8 mouse cellular contexts compared by ENCODE assay signal in the genomic region with DNA sequence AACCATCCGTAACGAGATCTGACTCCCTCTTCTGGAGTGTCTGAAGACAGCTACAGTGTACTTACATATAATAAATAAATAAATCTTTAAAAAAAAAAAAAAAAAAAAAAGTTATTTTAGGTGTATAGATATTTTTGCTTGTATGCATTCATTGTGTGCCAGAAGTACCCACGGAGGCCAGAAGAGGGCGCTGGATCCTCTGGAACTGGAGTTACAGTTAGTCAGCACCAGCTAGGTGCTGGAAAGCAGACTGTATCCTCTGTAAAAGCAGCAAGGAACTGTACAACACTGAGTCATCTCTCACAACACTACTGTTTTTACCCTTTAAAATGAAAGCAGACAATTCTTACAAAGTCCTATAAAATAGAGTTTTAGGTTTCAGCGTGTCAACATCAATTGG. TPM values are rescaled to one million over a fixed set of nuclear protein-coding genes. Genes with fewer than 3 reads are reported as not detected.
A peak's percentile ranks its signal among the peaks of the same experiment; 100 is the strongest.
DNase-seq lines count a peak whose midpoint lies in the region; ATAC-seq lines count a peak whose summit lies in the region.
"Had no signal": no experiment of that assay in that cellular context is flagged by ENCODE, and none has a peak within 500 bp of the region (broad histone marks: within the 10 kb centered on the region; RNA-seq: fewer than 3 reads in every experiment).

No protein-coding gene starts in this region.

- WGBS in embryonic facial prominence, embryonic 10.5 days = 45% methylated on average over 3 of the region's 5 CpGs
- whole genome bisulfite sequencing in liver, embryonic 12.5 days (ENCODE audit: insufficient replicate concordance) = 38% methylated on average over 3 of the region's 5 CpGs

- H3K36me3 ChIP-seq in embryonic facial prominence, embryonic 10.5 days (replicated peaks) = no peaks in the 10 kb centered on the region
- peaks cover 12% of the 10 kb centered on the region for H3K36me3 ChIP-seq in liver, embryonic 12.5 days
- H3K36me3 ChIP-seq: lung, embryonic 15.5 days had no signal

- peak; percentile 25 for DNase-seq in urinary bladder, postnatal 10 days (ENCODE audit: low spot score)
- no peak for DNase-seq in urinary bladder, adult 2 months (ENCODE audit: low spot score)
- DNase-seq in adrenal gland, postnatal 14 days = peak; percentile 86
- peak; percentile 65 for DNase-seq in embryonic facial prominence, embryonic 10.5 days (ENCODE audit: low spot score)
- peak; percentile 90 for DNase-seq in induced T-regulatory cell, adult 2 months (ENCODE audit: low read depth)
- peak; percentile 84 to 85 for DNase-seq in right cerebral cortex, adult 2 months (ENCODE audit: low spot score in 2 of 2)

- no peak overlapping the region for H3K27ac ChIP-seq in embryonic facial prominence, embryonic 10.5 days (replicated peaks)
- H3K27ac ChIP-seq in liver, embryonic 12.5 days = peak overlapping the region; percentile 70; the same call in 1 of the 2 replicates
- H3K27ac ChIP-seq: lung, embryonic 15.5 days had no signal

- ATAC-seq in liver, embryonic 12.5 days = no peak

- peaks cover 17% of the 10 kb centered on the region for H3K27me3 ChIP-seq in embryonic facial prominence, embryonic 10.5 days (replicated peaks; ENCODE audit: low read depth, poor library complexity, severe bottlenecking)
- peaks cover 14% of the 10 kb centered on the region; the same call in 1 of the 2 replicates for H3K27me3 ChIP-seq in liver, embryonic 12.5 days (replicated peaks)

- peak overlapping the region; percentile 43 for H3K4me2 ChIP-seq in liver, embryonic 12.5 days
- H3K4me2 ChIP-seq: lung, embryonic 15.5 days had no signal

- peaks cover 10% of the 10 kb centered on the region; the same call in 1 of the 2 replicates for H3K4me1 ChIP-seq in embryonic facial prominence, embryonic 10.5 days
- peaks cover 36% of the 10 kb centered on the region for H3K4me1 ChIP-seq in liver, embryonic 12.5 days

- no peak overlapping the region for H3K4me3 ChIP-seq in embryonic facial prominence, embryonic 10.5 days
- H3K4me3 ChIP-seq in liver, embryonic 12.5 days = no peak overlapping the region
- H3K4me3 ChIP-seq: lung, embryonic 15.5 days had no signal

- H3K9ac ChIP-seq in liver, embryonic 12.5 days = no peak overlapping the region
- H3K9ac ChIP-seq: lung, embryonic 15.5 days had no signal

- H3K9me3 ChIP-seq in embryonic facial prominence, embryonic 10.5 days = no peaks in the 10 kb centered on the region
- H3K9me3 ChIP-seq in liver, embryonic 12.5 days (replicated peaks) = no peaks in the 10 kb centered on the region
- H3K9me3 ChIP-seq: lung, embryonic 15.5 days had no signal

RNA-seq across cellular contexts. Expression of a gene that starts 4.5 kb away (rescaled TPM):
- 39.2 and 45.7 TPM in 2 replicates for polyA plus RNA-seq in urinary bladder, adult 2 months (2012; rRNA removed)
- 94.2 and 101 TPM in 2 replicates for total RNA-seq in adrenal gland, postnatal 14 days (2021)
- 46.4 and 51.2 TPM in 2 replicates for polyA plus RNA-seq in embryonic facial prominence, embryonic 10.5 days (2016; fragmentation: Nextera tagmentation; extraction: Ambion mirVana)
- polyA plus RNA-seq in liver, embryonic 12.5 days (2016; fragmentation: Nextera tagmentation; extraction: Ambion mirVana) = 160 and 163 TPM in 2 replicates

RNA-seq across cellular contexts. Expression of a gene that starts 34.8 kb away (rescaled TPM):
- polyA plus RNA-seq in urinary bladder, adult 2 months (2012; rRNA removed) = 7.8 and 8.3 TPM in 2 replicates
- 0.48 and 1.4 TPM in 2 replicates for total RNA-seq in adrenal gland, postnatal 14 days (2021)
- polyA plus RNA-seq in embryonic facial prominence, embryonic 10.5 days (2016; fragmentation: Nextera tagmentation; extraction: Ambion mirVana) = 0.74 and 0.87 TPM in 2 replicates
- 0.11 and 0.27 TPM in 2 replicates for polyA plus RNA-seq in liver, embryonic 12.5 days (2016; fragmentation: Nextera tagmentation; extraction: Ambion mirVana)

RNA-seq across cellular contexts. Expression of a gene that starts 38.3 kb away (rescaled TPM):
- polyA plus RNA-seq in urinary bladder, adult 2 months (2012; rRNA removed) = 28.9 and 30.4 TPM in 2 replicates
- total RNA-seq in adrenal gland, postnatal 14 days (2021) = 32.3 and 36.5 TPM in 2 replicates
- polyA plus RNA-seq in embryonic facial prominence, embryonic 10.5 days (2016; fragmentation: Nextera tagmentation; extraction: Ambion mirVana) = 38.0 and 43.6 TPM in 2 replicates
- polyA plus RNA-seq in liver, embryonic 12.5 days (2016; fragmentation: Nextera tagmentation; extraction: Ambion mirVana) = 8.0 and 10.3 TPM in 2 replicates
